Mouse (Mus musculus) spleen, adult 18-20 months (tissue): ENCODE results near the gene Slc38a8.
A peak's percentile ranks its signal among the peaks of the same experiment; 100 is the strongest.

Source experiments
- DNase-seq, 2 experiments: peaks; one replicate each; pipeline ENCODE4 v3.0.0; 2022; ENCODE audit warnings: mixed read lengths in 2 of 2

Gene Slc38a8

GRCm38 (mm10) chr8:119484145-119484896 is 17.2 kb downstream of the Slc38a8 start:
- peak in 1 of 2 experiments; percentile 11 for DNase-seq

- no peak for DNase-seq
Observed at GRCm38 (mm10) chr8:119478684-119479083, 22.8 kb downstream of the Slc38a8 start.

- DNase-seq, result no peak
Observed at GRCm38 (mm10) chr8:119468091-119468490, 33.4 kb downstream of the Slc38a8 start.

- DNase-seq, result no peak
Observed at GRCm38 (mm10) chr8:119466794-119467193, 34.7 kb downstream of the Slc38a8 start.

GRCm38 (mm10) chr8:119466105-119466504 is 35.4 kb downstream of the Slc38a8 start:
- no peak for DNase-seq

- DNase-seq, result no peak
Observed at GRCm38 (mm10) chr8:119463709-119464108, 37.8 kb downstream of the Slc38a8 start.

- no peak for DNase-seq
Observed at GRCm38 (mm10) chr8:119461356-119461755, 40.1 kb downstream of the Slc38a8 start.

GRCm38 (mm10) chr8:119459724-119460123 is 41.8 kb downstream of the Slc38a8 start:
- DNase-seq, result no peak

GRCm38 (mm10) chr8:119456045-119456444 is 45.5 kb downstream of the Slc38a8 start:
- no peak for DNase-seq

- DNase-seq, result no peak
Observed at GRCm38 (mm10) chr8:119452919-119453318, 48.6 kb downstream of the Slc38a8 start.

GRCm38 (mm10) chr8:119451131-119451530 is 50.4 kb downstream of the Slc38a8 start:
- DNase-seq, result no peak

GRCm38 (mm10) chr8:119449627-119450026 is 51.9 kb downstream of the Slc38a8 start:
- no peak for DNase-seq

GRCm38 (mm10) chr8:119447781-119448170 is 53.7 kb downstream of the Slc38a8 start:
- no peak for DNase-seq

GRCm38 (mm10) chr8:119446990-119447780 is 54.3 kb downstream of the Slc38a8 start:
- no peak for DNase-seq

- DNase-seq, result peak; percentile 53 to 80
Observed at GRCm38 (mm10) chr8:119446211-119446989, 55.1 kb downstream of the Slc38a8 start, which contains the start of gene Necab2. Gene Necab2, plus strand, starts transcription at chr8:119446719.

GRCm38 (mm10) chr8:119442970-119443369 is 58.5 kb downstream of the Slc38a8 start:
- no peak for DNase-seq

GRCm38 (mm10) chr8:119442013-119442412 is 59.5 kb downstream of the Slc38a8 start:
- DNase-seq, result no peak

- no peak for DNase-seq
Observed at GRCm38 (mm10) chr8:119440952-119441270, 60.6 kb downstream of the Slc38a8 start.

GRCm38 (mm10) chr8:119440250-119440951 is 61.1 kb downstream of the Slc38a8 start:
- DNase-seq, result peak; percentile 21 to 49

- no peak for DNase-seq
Observed at GRCm38 (mm10) chr8:119439893-119440249, 61.6 kb downstream of the Slc38a8 start.

GRCm38 (mm10) chr8:119439424-119439823 is 62.1 kb downstream of the Slc38a8 start:
- no peak for DNase-seq

- no peak for DNase-seq
Observed at GRCm38 (mm10) chr8:119438876-119439275, 62.6 kb downstream of the Slc38a8 start.

- no peak for DNase-seq
Observed at GRCm38 (mm10) chr8:119437506-119437905, 64.0 kb downstream of the Slc38a8 start.
